Mouse (Mus musculus) heart, adult 2 months (tissue): ENCODE measurements around the gene Zfp735. TPM values are rescaled to one million over a fixed set of nuclear protein-coding genes. Genes with fewer than 3 reads are reported as not detected.

Experiments
- DNase-seq, 2 experiments: peaks; one replicate each; pipeline ENCODE4 v3.0.0; 2021
- H3K27ac ChIP-seq: fragments of 200-600 bp; 2 replicates; pipeline ENCODE4 v1.8.1; 2022
- H3K27me3 ChIP-seq: fragments of 200-500 bp; 2 replicates; pipeline ENCODE4 v1.6.1; 2012; ENCODE audit warnings: mild to moderate bottlenecking, low read length, inconsistent platforms, mixed read lengths; ENCODE audit not compliant: control insufficient read depth, insufficient read depth
- H3K36me3 ChIP-seq: fragments of 200-500 bp; 2 replicates; pipeline ENCODE4 v1.6.1; 2012; ENCODE audit warnings: low read length, inconsistent platforms; ENCODE audit not compliant: control insufficient read depth, insufficient read depth
- H3K4me1 ChIP-seq: fragments of 200-500 bp; 2 replicates; pipeline ENCODE4 v1.6.1; 2011; ENCODE audit warnings: low read length; ENCODE audit not compliant: control insufficient read depth, insufficient read depth
- H3K4me3 ChIP-seq: fragments of 200-600 bp; 2 replicates; pipeline ENCODE4 v1.8.1; 2022
- H3K79me2 ChIP-seq: fragments of 200-500 bp; replicated peaks from 2 replicates; pipeline ENCODE4 v1.6.1; 2012; ENCODE audit warnings: mild to moderate bottlenecking, inconsistent platforms, low read length, moderate library complexity, mixed read lengths; ENCODE audit not compliant: control insufficient read depth, insufficient read depth
- H3K9ac ChIP-seq: fragments of 200-500 bp; 2 replicates; pipeline ENCODE4 v1.6.1; 2012; ENCODE audit warnings: low read depth, mild to moderate bottlenecking, control low read depth, inconsistent platforms, low read length, mixed read lengths
- CTCF ChIP-seq: fragments of 200-600 bp; IDR thresholded peaks from 2 replicates; pipeline ENCODE4 v1.8.1; 2022; ENCODE audit warnings: antibody characterized with exemption, mild to moderate bottlenecking, moderate library complexity
- EP300 ChIP-seq: fragments of 200-500 bp; IDR thresholded peaks from 2 replicates; pipeline ENCODE4 v1.6.1; 2011; ENCODE audit warnings: low read depth, low read length, control low read depth; ENCODE audit not compliant: insufficient read depth
- POLR2A ChIP-seq: fragments of 200-500 bp; IDR thresholded peaks from 2 replicates; pipeline ENCODE4 v1.6.1; 2011; ENCODE audit warnings: mild to moderate bottlenecking, low read depth, low read length, control low read depth; ENCODE audit not compliant: insufficient read depth
- WGBS: fragments of 180-500 bp; shearing (Covaris S2); methylation state at CpG from one replicate; pipeline ENCODE4 v1.1.7; 2018; 5-methylcytosine and 5-hydroxymethylcytosine counted together
- intact Hi-C: fragments of 180-260 bp; cut with DNase I; formaldehyde crosslinking; loops from one replicate; pipeline ENCODE4 v1.15.1; 2025
- long read RNA-seq: library from polyadenylated mRNA; stranded (forward); transcript quantifications from one replicate; pipeline ENCODE4 v2.0.0, GENCODE M21; 2021
- polyA plus RNA-seq: library from polyadenylated mRNA; depleted of rRNA; stranded (reverse); fragments of >200 nt; gene quantifications from 2 replicates; pipeline ENCODE4 v1.2.3, GENCODE M21; 2012; rRNA removed
- total RNA-seq, 2 experiments: library from RNA; stranded (reverse); gene quantifications; 2 replicates each; pipeline ENCODE4 v1.2.3; 2021

Zfp735 gene
- not detected for total RNA-seq
- polyA plus RNA-seq = not detected in 2 replicates
- long read RNA-seq = 0 reads

DNA sequence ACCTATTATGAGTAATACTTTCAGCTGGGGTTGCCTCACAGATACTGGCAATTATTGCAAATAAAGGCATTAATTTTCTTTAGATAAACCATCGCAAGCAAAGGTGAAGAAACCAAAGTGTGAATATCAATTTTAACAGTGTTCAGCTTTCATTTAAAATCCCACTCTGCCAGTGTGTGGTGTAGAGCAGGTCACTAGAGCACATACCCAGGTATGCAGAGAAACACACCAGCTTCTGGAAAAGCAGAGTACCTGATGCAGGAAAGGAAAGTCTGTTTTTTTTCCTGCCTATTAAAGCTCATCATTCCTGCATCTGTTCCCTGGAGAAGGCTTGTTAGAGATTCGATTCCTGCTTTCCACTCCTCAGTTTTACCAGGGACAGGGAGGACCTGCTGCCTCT lies at the start of gene Zfp735:
Gene Zfp735, plus strand, starts transcription at position 301 of the 400 bp plus-strand sequence.
- no peaks in the 10 kb centered on the region for H3K36me3 ChIP-seq
- intact Hi-C loops = no loop called here
- H3K27me3 ChIP-seq = no peaks in the 10 kb centered on the region
- no peak within 1 kb of the TSS for H3K4me3 ChIP-seq
- no peak within 1 kb of the TSS for H3K9ac ChIP-seq
- DNase-seq = no peak
- H3K4me1 ChIP-seq = no peaks in the 10 kb centered on the region
- 56% methylated on average over 2 of the region's 2 CpGs for WGBS
- TF ChIP-seq EP300 = no peak
- TF ChIP-seq CTCF = no peak
- no peak for TF ChIP-seq POLR2A
- H3K79me2 ChIP-seq = no peaks in the 10 kb centered on the region
- H3K27ac ChIP-seq = no peak within 1 kb of the TSS

GRCm38 (mm10) chr11:73759115-73759514 lies 70.5 kb downstream of the Zfp735 start:
- Histone ChIP-seq H3K27ac (no peak overlapping the region), H3K79me2 (no peaks in the 10 kb centered on the region), H3K27me3 (no peaks in the 10 kb centered on the region), H3K9ac (no peak overlapping the region), H3K36me3 (no peaks in the 10 kb centered on the region), H3K4me1 (no peaks in the 10 kb centered on the region), H3K4me3 (no peak overlapping the region)
- TF ChIP-seq CTCF = no peak
- TF ChIP-seq POLR2A = no peak
- no peak for TF ChIP-seq EP300
- intact Hi-C loops = no loop called here
- DNase-seq = no peak

Other genes with a start within 250 kb of the Zfp735 start
- gene Olfr380, start 231.3 kb upstream of the Zfp735 start, total RNA-seq = not detected
- not detected in 2 replicates for gene Olfr380, start 231.3 kb upstream of the Zfp735 start, polyA plus RNA-seq
- gene Olfr381, start 197.2 kb upstream of the Zfp735 start, total RNA-seq = not detected
- not detected in 2 replicates for gene Olfr381, start 197.2 kb upstream of the Zfp735 start, polyA plus RNA-seq
- gene Olfr382, start 171.6 kb upstream of the Zfp735 start, total RNA-seq = not detected
- gene Olfr382, start 171.6 kb upstream of the Zfp735 start, polyA plus RNA-seq = not detected in 2 replicates
- not detected for gene Olfr385, start 95.8 kb upstream of the Zfp735 start, total RNA-seq
- gene Olfr385, start 95.8 kb upstream of the Zfp735 start, polyA plus RNA-seq = not detected in 2 replicates
- gene Olfr384, start 90.2 kb upstream of the Zfp735 start, total RNA-seq = not detected
- not detected in 2 replicates for gene Olfr384, start 90.2 kb upstream of the Zfp735 start, polyA plus RNA-seq
- gene Olfr389, start 91.9 kb downstream of the Zfp735 start, total RNA-seq = not detected
- not detected in 2 replicates for gene Olfr389, start 91.9 kb downstream of the Zfp735 start, polyA plus RNA-seq
- not detected for gene Olfr390, start 94.2 kb downstream of the Zfp735 start, total RNA-seq
- not detected in 2 replicates for gene Olfr390, start 94.2 kb downstream of the Zfp735 start, polyA plus RNA-seq
- gene Olfr391-ps, start 114.3 kb downstream of the Zfp735 start, total RNA-seq = not detected
- not detected in 2 replicates for gene Olfr391-ps, start 114.3 kb downstream of the Zfp735 start, polyA plus RNA-seq
- not detected for gene Olfr392, start 128.3 kb downstream of the Zfp735 start, total RNA-seq
- gene Olfr392, start 128.3 kb downstream of the Zfp735 start, polyA plus RNA-seq = not detected in 2 replicates
- gene Olfr393, start 162.7 kb downstream of the Zfp735 start, total RNA-seq = not detected
- gene Olfr393, start 162.7 kb downstream of the Zfp735 start, polyA plus RNA-seq = not detected in 2 replicates
- gene Olfr394, start 202.0 kb downstream of the Zfp735 start, total RNA-seq = not detected
- gene Olfr394, start 202.0 kb downstream of the Zfp735 start, polyA plus RNA-seq = not detected in 2 replicates
- gene Olfr395, start 220.5 kb downstream of the Zfp735 start, total RNA-seq = not detected
- not detected in 2 replicates for gene Olfr395, start 220.5 kb downstream of the Zfp735 start, polyA plus RNA-seq
- gene Olfr23, start 247.9 kb downstream of the Zfp735 start, total RNA-seq = not detected
- not detected in 2 replicates for gene Olfr23, start 247.9 kb downstream of the Zfp735 start, polyA plus RNA-seq